Mouse (Mus musculus): Measurements from ENCODE around the gene Zfp346.

DNA sequence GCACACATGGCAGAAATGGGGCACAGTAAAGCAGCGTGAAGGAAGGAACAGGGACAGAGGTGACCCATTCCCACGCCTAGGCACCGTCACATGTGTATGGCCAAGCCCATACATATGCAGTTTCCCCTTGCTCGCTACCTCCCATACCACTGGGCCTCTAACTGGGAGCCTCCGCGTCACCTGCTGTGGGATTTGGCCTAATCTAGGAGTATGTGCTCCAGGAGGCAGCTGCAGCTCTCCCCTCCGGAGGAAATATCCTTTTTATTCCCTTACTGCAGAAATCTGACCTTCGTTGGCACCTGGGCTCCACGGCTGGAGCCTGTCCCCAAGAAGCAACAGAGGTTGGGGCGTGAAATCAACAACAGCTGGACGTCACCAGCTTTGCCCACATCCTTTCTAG lies 69.2 kb downstream of the Zfp346 start:
- TF ChIP-seq CTCF (IDR thresholded peaks at IDR 0.05; ENCODE audit: extremely low read depth, insufficient read length, insufficient replicate concordance, low read depth, low read length): no peak
- TF ChIP-seq POLR2A (IDR thresholded peaks at IDR 0.05; ENCODE audit: low read depth, low read length): no peak

Measured in small intestine, adult 2 months (tissue).